Mouse (Mus musculus) lung, embryonic 15.5 days (tissue): ENCODE data around the gene Eid1. TPM values are rescaled to one million over a fixed set of nuclear protein-coding genes. Genes with fewer than 3 reads are reported as not detected.

Experiments used
- ATAC-seq: fragments of 200-750 bp; cut with Nextera tagmentation; 2 replicates; pipeline ENCODE4 v1.8.0; 2017; ENCODE audit warnings: moderate number of reproducible peaks, borderline replicate concordance; ENCODE audit not compliant: low FRiP score, low TSS enrichment; ENCODE audit errors: extremely low read depth
- H3K27ac ChIP-seq: fragments of 300-500 bp; sonication (generic); 2 replicates; pipeline ENCODE4 v1.5.1; 2015; ENCODE audit warnings: moderate library complexity, mild to moderate bottlenecking, inconsistent platforms
- H3K27me3 ChIP-seq: fragments of 300-500 bp; sonication (generic); 2 replicates; pipeline ENCODE4 v1.6.1; 2015; ENCODE audit warnings: inconsistent platforms
- H3K36me3 ChIP-seq: fragments of 300-500 bp; sonication (generic); 2 replicates; pipeline ENCODE4 v1.6.1; 2015; ENCODE audit warnings: inconsistent platforms
- H3K4me1 ChIP-seq: fragments of 300-500 bp; sonication (generic); 2 replicates; pipeline ENCODE4 v1.6.1; 2015; ENCODE audit warnings: inconsistent platforms
- H3K4me2 ChIP-seq: fragments of 300-500 bp; sonication (generic); 2 replicates; pipeline ENCODE4 v1.6.1; 2015; ENCODE audit warnings: inconsistent platforms, mild to moderate bottlenecking, moderate library complexity
- H3K4me3 ChIP-seq: fragments of 300-500 bp; sonication (generic); 2 replicates; pipeline ENCODE4 v1.5.1; 2015; ENCODE audit warnings: mild to moderate bottlenecking, inconsistent platforms
- H3K9ac ChIP-seq: fragments of 300-500 bp; sonication (generic); 2 replicates; pipeline ENCODE4 v1.6.1; 2015; ENCODE audit warnings: inconsistent platforms
- H3K9me3 ChIP-seq: fragments of 300-500 bp; sonication (generic); 2 replicates; pipeline ENCODE4 v1.6.1; 2016; ENCODE audit warnings: inconsistent platforms
- WGBS: fragments of 180-500 bp; shearing (Covaris S2); methylation state at CpG from one replicate; pipeline ENCODE4 v1.1.7; 2015; 5-methylcytosine and 5-hydroxymethylcytosine counted together
- polyA plus RNA-seq: library from polyadenylated mRNA; unstranded; fragments of >200 nt; fragmentation: Nextera tagmentation; extraction: Ambion mirVana; gene quantifications from 2 replicates; pipeline ENCODE4 v1.2.1, GENCODE M21; 2015

Eid1 gene
- polyA plus RNA-seq, 1 experiment from 2014 or later, result 117 TPM

- Histone ChIP-seq H3K4me2 (no peak overlapping the region), H3K9ac (no peak overlapping the region), H3K9me3 (no peaks in the 10 kb centered on the region), H3K36me3 (no peaks in the 10 kb centered on the region), H3K4me3 (no peak overlapping the region), H3K4me1 (peaks cover 3% of the 10 kb centered on the region; the same call in 1 of the 2 replicates), H3K27me3 (no peaks in the 10 kb centered on the region), H3K27ac (no peak overlapping the region)
- 59% methylated on average over 5 of the region's 5 CpGs for WGBS
- ATAC-seq, result no peak
Measured at GRCm38 (mm10) chr2:125706510-125706921, 33.6 kb downstream of the Eid1 start.

- no peaks in the 10 kb centered on the region for H3K9me3 ChIP-seq
- H3K36me3 ChIP-seq, result no peaks in the 10 kb centered on the region
- 0 out of 2 replicates have a peak, but pooled peaks cover 2% of the 10 kb centered on the region for H3K4me1 ChIP-seq
- H3K9ac ChIP-seq, result no peak overlapping the region
- peaks cover 4% of the 10 kb centered on the region for H3K27me3 ChIP-seq
- no peak overlapping the region for H3K4me2 ChIP-seq
- no peak for ATAC-seq
- H3K27ac ChIP-seq, result no peak overlapping the region
- H3K4me3 ChIP-seq, result no peak overlapping the region
- WGBS, result 84% methylated on average over 8 of the region's 8 CpGs
Measured at GRCm38 (mm10) chr2:125716599-125716998, 43.7 kb downstream of the Eid1 start.

- peaks cover 31% of the 10 kb centered on the region for H3K27me3 ChIP-seq
- ATAC-seq, result no peak
- H3K9me3 ChIP-seq, result no peaks in the 10 kb centered on the region
- peak overlapping the region; percentile 46 for H3K4me3 ChIP-seq
- H3K9ac ChIP-seq, result peak overlapping the region; percentile 26
- no peak overlapping the region for H3K27ac ChIP-seq
- H3K4me2 ChIP-seq, result peak overlapping the region; percentile 93
- 1% methylated on average over 18 of the region's 18 CpGs for WGBS
- H3K4me1 ChIP-seq, result peaks cover 12% of the 10 kb centered on the region
- H3K36me3 ChIP-seq, result no peaks in the 10 kb centered on the region
Measured at GRCm38 (mm10) chr2:125723086-125723407, 50.2 kb downstream of the Eid1 start.

DNA sequence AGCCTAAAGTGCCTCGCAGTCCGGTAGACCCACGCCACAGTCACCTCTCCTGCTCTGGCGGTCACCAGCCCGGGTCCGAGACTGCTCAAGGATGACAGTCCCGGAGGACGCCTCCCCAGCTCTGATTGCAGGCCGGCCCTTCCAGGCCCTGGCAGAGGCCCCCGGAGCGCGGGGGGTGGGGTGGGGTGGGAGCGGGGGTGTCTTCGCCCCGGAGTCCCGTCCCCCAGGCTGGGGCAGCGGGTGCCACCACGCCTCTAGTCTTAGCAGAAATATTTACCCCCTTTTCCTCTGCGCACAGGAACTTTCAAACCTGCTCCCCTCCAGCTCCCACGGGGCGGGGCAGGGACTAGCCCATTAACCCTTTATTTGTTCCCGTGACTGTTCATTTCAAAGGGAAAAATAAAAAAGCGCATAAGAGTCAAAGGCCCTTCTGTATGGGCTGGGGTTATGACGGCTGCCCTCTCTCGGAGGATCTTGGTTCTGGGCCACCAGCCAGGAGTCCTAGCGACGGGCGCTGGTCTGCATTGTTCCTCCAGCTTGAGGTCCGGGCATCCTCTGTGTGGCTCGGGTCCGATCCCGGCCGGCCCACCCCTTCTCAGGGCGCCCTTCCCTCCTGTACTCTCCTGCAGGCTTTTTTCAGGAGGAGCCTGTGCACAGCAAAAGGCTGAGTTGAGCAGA is 50.7 kb downstream of the Eid1 start:
- H3K36me3 ChIP-seq, result no peaks in the 10 kb centered on the region
- H3K4me2 ChIP-seq, result peak overlapping the region; percentile 93
- H3K4me3 ChIP-seq, result peak overlapping the region; percentile 46
- peaks cover 31% of the 10 kb centered on the region for H3K27me3 ChIP-seq
- H3K27ac ChIP-seq, result no peak overlapping the region
- H3K9me3 ChIP-seq, result no peaks in the 10 kb centered on the region
- peaks cover 12% of the 10 kb centered on the region for H3K4me1 ChIP-seq
- under 1% methylated on average over 34 of the region's 34 CpGs for WGBS
- H3K9ac ChIP-seq, result peak overlapping the region; percentile 26
- peak; percentile 83 for ATAC-seq

- ATAC-seq, result peak; percentile 58; the same call in 1 of the 2 replicates
- peak within 1 kb of the TSS; percentile 93 for H3K4me2 ChIP-seq
- WGBS, result 0% methylated on average over 15 of the region's 15 CpGs
- peak within 1 kb of the TSS; percentile 26 for H3K9ac ChIP-seq
- no peaks in the 10 kb centered on the region for H3K9me3 ChIP-seq
- peaks cover 31% of the 10 kb centered on the region for H3K27me3 ChIP-seq
- H3K27ac ChIP-seq, result no peak within 1 kb of the TSS
- no peaks in the 10 kb centered on the region for H3K36me3 ChIP-seq
- H3K4me3 ChIP-seq, result peak within 1 kb of the TSS; percentile 46
- peaks cover 12% of the 10 kb centered on the region for H3K4me1 ChIP-seq
Measured at GRCm38 (mm10) chr2:125724086-125724430, 51.2 kb downstream of the Eid1 start, which contains the start of gene Shc4. TSS of gene Shc4 (minus strand) at chr2:125724148.

Other genes with a start within 250 kb of the Eid1 start
- 0.44 and 0.50 TPM in 2 replicates for gene Gm9913, start 168.0 kb upstream of the Eid1 start, polyA plus RNA-seq
- 30.4 and 32.5 TPM in 2 replicates for gene Fbn1, start 165.1 kb upstream of the Eid1 start, polyA plus RNA-seq
- 7.4 and 8.1 TPM in 2 replicates for gene Cep152, start 48.0 kb upstream of the Eid1 start, polyA plus RNA-seq
- 1.2 and 1.3 TPM in 2 replicates for gene Shc4, start 51.1 kb downstream of the Eid1 start, polyA plus RNA-seq
- 17.1 and 17.8 TPM in 2 replicates for gene Secisbp2l, start 109.8 kb downstream of the Eid1 start, polyA plus RNA-seq
- 39.4 and 39.9 TPM in 2 replicates for gene Galk2, start 186.0 kb downstream of the Eid1 start, polyA plus RNA-seq
- 73.4 and 76.0 TPM in 2 replicates for gene Cops2, start 186.0 kb downstream of the Eid1 start, polyA plus RNA-seq